Mouse (Mus musculus) layer of hippocampus, postnatal 14 days (tissue): ENCODE measurements at regions not wholly inside any gene's neighbourhood (a gene's known extent, or its start where the extent isn't known, plus 50 kb on each side); places are given as distances from the start of the nearest gene placed in this dataset.

ENCODE experiments used
- DNase-seq, 2 experiments: peaks; one replicate each; pipeline ENCODE4 v3.0.0; 2021 to 2022; ENCODE audit warnings: low spot score in 2 of 2, mixed read lengths in 1 of 2

DNA sequence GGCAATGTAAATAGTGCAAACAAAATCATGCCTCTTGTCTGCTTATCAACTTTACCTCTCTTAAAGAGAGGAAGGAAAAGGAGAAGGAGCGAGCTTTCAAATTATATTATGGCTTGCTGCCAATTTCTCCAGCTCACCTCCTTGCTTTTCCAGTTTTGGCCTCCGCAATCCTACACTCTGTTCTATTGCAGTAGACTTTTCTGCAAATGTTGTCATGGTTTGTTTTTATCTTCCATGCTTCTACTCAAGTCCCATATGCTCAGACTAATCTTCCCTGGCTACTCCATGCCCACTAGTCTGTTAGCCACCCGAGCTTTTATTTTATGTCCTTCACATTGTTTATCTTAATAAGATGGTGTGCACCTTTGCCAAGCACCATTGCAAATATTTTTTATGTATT, 168.0 kb upstream of the Osr1 start:
- DNase-seq: no peak

GRCm38 (mm10) chr12:9404981-9405380, 164.9 kb upstream of the Osr1 start:
- DNase-seq: peak; percentile 1 to 4

DNA sequence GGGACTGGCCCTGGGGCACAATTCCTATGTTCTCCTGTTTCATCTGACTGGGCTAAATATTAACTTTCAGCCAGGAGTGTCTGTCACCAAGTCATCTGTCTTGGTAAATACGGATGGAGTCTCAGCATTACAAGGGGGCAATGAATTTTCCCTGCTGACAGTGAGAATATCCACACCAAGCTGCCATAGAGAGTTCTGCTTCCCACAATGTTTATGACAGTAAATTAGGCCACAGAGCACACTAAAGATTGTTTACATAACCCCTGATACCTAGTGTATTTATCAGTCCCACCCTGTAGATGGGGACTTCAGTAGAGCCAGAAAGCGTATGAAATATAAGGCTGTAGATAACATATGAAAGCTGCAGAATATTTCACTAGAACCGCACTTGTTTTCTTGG, 150.6 kb upstream of the Osr1 start:
- DNase-seq: no peak

DNA sequence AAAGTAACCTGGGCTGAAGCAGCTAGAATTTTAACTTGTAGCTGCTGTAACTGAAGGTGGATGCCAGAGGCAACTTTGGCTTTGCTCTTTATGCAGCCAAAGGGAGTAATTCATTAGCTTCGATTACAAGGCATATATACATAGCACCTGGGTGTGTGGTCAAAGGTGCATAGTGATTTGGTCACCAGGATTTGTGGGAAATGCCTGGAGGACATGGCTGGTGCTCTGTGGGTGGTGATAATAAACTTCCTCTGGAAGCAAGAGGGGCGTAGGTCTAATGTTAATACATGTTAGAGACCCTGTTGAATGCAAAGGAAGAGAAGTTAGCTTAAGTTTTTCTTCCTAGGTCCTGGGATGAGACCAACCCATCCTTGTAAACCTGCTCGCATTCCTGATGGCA, 139.3 kb upstream of the Osr1 start:
- DNase-seq: no peak

GRCm38 (mm10) chr12:9438575-9439161, 131.2 kb upstream of the Osr1 start:
- DNase-seq: no peak

GRCm38 (mm10) chr12:9450620-9451019, 119.3 kb upstream of the Osr1 start:
- no peak for DNase-seq

DNA sequence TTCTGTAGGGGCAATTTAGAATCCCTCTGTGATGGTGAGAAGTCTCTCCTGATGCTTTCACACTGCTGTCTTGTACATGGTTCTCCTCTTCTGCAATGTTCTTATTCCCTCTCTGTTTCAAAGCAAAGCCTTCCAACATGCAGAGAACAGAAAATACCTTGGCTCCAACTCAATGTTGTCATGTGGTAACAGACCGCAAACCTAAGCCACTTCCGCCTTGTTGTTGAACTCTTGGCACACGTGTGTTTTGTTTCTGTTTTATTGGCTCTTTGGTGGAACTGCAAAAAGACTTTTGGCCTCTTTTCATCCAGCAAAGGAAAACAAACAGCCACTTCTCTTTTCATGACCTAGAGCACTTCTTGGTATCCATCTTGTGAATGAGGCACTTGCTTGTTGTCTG, 109.7 kb upstream of the Osr1 start:
- no peak for DNase-seq

DNA sequence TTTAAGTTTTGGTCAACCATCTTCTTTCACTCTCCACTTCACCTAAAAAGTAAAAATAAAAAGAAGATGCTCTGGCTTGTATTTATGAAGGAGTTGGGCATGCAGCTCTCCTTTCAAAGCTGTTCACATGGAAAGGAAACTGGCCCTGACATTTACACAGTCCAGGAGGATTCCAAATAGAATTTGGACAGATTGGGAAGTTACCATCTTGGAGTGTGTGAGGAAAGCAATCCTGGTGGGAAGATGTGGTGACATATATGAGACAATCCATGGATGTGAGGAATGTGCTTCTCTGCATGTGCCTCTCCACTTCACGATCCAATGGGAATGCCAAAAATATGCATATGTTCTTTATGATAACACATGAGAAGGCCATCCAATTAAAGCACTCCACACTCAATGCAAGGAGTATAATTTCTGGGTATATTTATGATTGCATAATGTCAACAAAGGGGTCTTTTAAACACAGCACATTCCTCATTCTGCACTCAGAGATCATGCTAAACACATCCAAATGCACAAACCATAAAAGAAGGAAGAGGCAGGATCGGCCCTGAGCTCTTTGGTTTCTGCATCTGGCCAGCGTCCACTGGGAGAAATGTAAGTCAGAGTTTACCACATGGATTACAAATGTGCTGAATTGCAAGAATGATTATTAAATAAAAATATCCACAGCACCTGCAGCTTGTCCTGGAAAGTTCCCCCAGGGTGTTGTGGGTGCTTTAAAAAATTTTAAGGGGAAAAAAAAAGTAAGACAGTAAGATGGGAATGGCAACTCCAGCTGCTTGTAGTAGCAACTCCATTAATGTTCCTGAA, 100.1 kb upstream of the Osr1 start:
- DNase-seq: no peak

DNA sequence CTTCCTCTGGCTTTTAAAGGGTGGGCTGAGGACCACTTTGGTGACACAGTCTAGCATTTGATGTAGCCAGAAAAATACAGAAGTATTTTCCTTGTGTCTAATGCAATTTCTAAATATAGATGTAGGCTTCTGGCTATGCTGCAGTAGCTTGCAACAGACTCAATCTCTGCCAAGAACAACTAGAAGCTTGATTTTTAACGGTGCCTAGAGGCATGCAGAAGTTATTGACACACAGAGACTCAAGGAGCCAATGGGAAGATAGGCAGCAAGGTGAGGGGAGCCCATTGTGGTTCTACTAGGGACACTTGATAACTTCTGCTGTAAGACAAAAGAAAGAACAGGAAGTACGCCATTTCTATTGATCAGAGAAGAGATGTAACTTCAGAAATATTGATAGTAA, 94.1 kb upstream of the Osr1 start:
- DNase-seq: no peak

- DNase-seq: no peak
Observed at GRCm38 (mm10) chr12:9478201-9478600, 91.7 kb upstream of the Osr1 start.

- peak; percentile 4 to 22 for DNase-seq
Observed at GRCm38 (mm10) chr12:9487674-9488413, 82.1 kb upstream of the Osr1 start.

DNA sequence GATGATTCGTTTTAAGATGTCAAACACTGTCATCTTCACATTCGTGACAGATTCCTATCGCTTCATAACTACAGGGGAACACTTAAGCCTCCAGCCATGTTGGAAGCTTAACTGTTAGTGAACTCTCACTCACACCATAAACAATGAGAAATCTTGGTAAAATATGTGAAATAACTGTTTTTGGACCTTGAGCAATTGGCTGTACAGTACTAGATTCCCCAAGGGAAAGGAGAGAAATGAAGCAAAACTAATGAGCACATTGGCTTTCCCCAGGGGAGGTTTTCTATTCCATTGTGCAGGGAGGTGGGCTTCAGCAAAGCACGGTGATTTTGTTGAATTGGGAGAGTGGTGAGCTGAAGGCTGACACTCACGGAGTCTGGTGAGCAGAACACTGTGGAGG, 56.0 kb upstream of the Osr1 start:
- DNase-seq: no peak

GRCm38 (mm10) chr12:9518782-9519181, 51.1 kb upstream of the Osr1 start:
- DNase-seq: no peak

- DNase-seq: no peak
Observed at GRCm38 (mm10) chr12:9519346-9519745, 50.6 kb upstream of the Osr1 start.
